ENCODE assay signal across 13 mouse cellular contexts in the genomic region with DNA sequence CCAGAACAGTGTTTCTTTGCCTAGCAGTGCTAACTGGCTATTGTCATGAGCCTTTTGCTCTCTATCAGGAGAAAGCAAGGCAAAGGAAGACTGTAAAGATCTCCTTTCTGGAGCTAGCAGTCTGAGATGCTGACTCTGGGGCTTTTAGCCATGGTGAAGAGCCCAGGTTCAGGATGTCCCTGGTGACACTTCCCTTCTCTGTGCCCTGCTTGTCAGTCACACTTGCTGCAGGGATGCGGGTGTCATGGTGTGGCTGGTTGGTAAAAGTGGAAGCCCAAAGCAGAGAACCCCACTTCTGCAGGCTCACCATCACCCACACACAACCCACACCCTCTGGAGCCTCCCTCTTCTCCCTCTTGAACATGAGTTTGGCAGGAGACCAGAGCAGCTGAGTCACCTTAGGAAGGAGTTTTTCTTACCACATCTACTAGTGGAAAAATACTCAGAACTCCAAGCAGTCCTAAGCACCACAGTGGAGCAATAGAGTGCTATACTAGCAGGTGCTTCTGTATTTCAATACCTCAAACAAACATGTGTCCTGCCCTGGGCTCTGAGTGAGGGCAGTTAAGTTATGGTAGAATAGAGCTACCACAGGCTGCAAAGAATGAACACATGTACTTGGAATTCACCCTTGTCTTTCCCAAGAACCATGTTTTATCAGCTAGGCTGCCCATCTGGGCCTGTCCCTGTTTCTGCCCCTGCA.
DNase-seq lines count a peak whose midpoint lies in the region; TF ChIP-seq lines count a peak whose summit lies in the region.
"Had no signal": no experiment of that assay in that cellular context is flagged by ENCODE, and none has a peak within 500 bp of the region (broad histone marks: within the 10 kb centered on the region; RNA-seq: fewer than 3 reads in every experiment).

No protein-coding gene starts in this region.

- TF ChIP-seq CTCF in left cerebral cortex, adult 2 months (IDR thresholded peaks at IDR 0.05) = no peak

- DNase-seq in layer of hippocampus, adult 18-20 months (ENCODE audit: low spot score in 2 of 2) = peak; percentile 53 to 65
- DNase-seq in layer of hippocampus, postnatal 10 days (ENCODE audit: low spot score in 2 of 2) = no peak
- DNase-seq in adrenal gland, postnatal 36 days = peak; percentile 76 to 82
- peak; percentile 73 to 83 for DNase-seq in left cerebral cortex, adult 2 months (ENCODE audit: extremely low spot score in 1 of 2, low spot score in 2 of 2)
- DNase-seq in right cerebral cortex, adult 2 months (ENCODE audit: low spot score in 2 of 2) = peak; percentile 88
- no peak for DNase-seq in urinary bladder, postnatal 36 days (ENCODE audit: low spot score in 2 of 2)
- DNase-seq in adipocyte (ENCODE audit: low spot score) = no peak
- no peak for DNase-seq in cerebellum, adult 8-10 months
- DNase-seq: liver, postnatal 0 days; midbrain, embryonic 14.5 days had no signal

- H3K27ac ChIP-seq in left cerebral cortex, adult 2 months = peak overlapping the region; percentile 79
- H3K27ac ChIP-seq: embryonic facial prominence, embryonic 13.5 days; hindbrain, postnatal 0 days had no signal

- no peak overlapping the region for H3K4me3 ChIP-seq in left cerebral cortex, adult 2 months
- H3K4me3 ChIP-seq: embryonic facial prominence, embryonic 13.5 days; heart, embryonic 12.5 days had no signal

- intact Hi-C loops in left cerebral cortex, adult 2 months (cut with DNase I) = loop anchor here (1.0 to 10.0 kb wide), 3 partner anchors 36 to 426 kb away; a partner anchor contains a TSS

Comparison
In these comparisons a context has a peak if more than half of its experiments do, and no peak if none do; other contexts are left out.
1. DNase-seq: peak in layer of hippocampus, adult 18-20 months (2 of 2), adrenal gland, postnatal 36 days (2 of 2), left cerebral cortex, adult 2 months (2 of 2) and right cerebral cortex, adult 2 months (2 of 2); none in layer of hippocampus, postnatal 10 days (0 of 2), urinary bladder, postnatal 36 days (0 of 2), adipocyte (single experiment) and cerebellum, adult 8-10 months (single experiment).